Mouse (Mus musculus): ENCODE data around the gene Pdcl2. TPM values are rescaled to one million over a fixed set of nuclear protein-coding genes. Genes with fewer than 3 reads are reported as not detected.

Pdcl2 gene
- total RNA-seq (2021) = not detected

GRCm38 (mm10) chr5:76330953-76331352 lies at the start of gene Pdcl2:
Gene Pdcl2 (minus strand): TSS chr5:76331156.
- no peak for DNase-seq

- DNase-seq = no peak
Measured at GRCm38 (mm10) chr5:76379216-76379615, 48.3 kb upstream of the Pdcl2 start.

- DNase-seq = no peak
Measured at GRCm38 (mm10) chr5:76369215-76369840, 38.4 kb upstream of the Pdcl2 start.

DNA sequence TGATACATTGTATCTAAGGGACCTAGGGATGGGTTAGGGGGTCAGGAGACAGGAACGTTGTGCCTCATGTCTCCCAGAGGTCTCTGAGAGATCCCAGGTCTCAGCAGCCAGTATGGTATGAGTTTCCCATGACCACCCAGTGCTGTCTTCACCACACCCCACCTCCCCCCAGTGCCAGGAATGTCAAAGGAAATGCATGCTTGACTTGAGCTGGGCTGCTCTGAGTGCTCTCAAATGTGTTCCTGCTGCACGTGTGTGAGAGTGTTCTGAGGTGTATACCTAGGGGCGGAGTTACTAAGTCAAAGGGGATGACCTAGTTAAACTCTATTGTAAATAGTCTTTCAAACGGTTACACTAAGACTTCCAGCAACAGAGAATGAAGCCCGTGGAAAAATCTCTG lies 34.5 kb upstream of the Pdcl2 start:
- no peak for DNase-seq

GRCm38 (mm10) chr5:76363453-76364104 lies 32.6 kb upstream of the Pdcl2 start, which contains the start of gene Nmu:
Gene Nmu (minus strand): TSS chr5:76363788.
- DNase-seq = peak; percentile 7

GRCm38 (mm10) chr5:76360786-76361185 lies 29.8 kb upstream of the Pdcl2 start:
- DNase-seq = no peak

DNA sequence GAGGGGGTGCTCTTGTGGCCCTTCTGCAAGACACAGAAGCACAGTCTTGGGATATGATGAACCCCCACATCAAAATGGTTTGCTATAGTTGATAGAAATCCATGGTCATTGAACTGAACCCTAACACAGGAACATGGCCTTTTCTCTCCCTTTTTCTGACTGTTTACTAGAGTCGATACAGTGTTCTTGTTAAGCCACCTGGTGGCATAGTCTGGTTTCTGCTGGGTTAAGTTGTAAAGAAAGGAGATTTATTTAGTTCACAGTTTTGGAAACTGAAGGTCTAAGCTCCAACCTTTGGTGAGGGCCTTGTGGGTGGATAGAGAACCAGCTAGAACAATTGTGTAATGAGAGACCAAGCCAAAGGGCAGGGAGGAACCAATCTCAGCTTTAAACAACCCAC lies 29.1 kb upstream of the Pdcl2 start:
- DNase-seq = no peak

GRCm38 (mm10) chr5:76351953-76352611 lies 21.1 kb upstream of the Pdcl2 start:
- no peak for DNase-seq

DNA sequence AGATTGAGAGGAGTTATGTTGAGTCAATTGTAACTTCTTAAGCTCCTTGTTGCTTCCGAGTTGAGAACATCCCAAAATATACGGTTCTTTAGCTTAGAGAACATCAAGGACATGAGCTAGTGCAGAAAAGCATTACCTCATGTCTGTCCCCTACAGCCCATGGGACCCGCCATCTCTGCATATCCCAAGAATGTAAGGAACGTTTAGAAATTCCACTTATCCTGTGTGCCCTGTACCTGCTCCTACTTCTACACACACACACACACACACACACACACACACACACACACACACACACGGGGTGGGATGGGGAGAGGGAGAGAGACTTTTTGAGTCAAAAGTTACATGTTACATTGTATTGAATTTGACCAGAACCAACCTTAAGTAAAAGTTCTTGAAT lies 20.6 kb upstream of the Pdcl2 start:
- no peak for DNase-seq

DNA sequence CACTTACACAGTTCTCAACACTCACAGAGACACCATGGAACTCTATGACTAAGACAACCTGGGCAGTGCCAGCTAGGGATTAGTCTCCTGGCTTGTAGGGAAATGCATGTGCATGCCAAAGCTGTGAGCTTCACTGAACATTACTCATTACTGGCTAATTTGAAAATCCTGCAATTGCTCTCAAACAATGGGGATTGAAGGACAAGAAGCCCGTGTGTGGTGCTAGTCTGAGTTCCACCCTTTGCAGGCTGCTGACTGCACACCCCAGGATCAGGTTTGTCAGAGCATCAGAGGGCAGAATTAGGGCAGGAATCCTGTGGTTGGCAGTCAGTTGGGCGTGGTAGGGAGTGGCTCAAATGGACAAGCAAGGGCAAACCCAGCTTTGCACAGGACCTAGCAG lies 15.2 kb upstream of the Pdcl2 start:
- DNase-seq = no peak

DNA sequence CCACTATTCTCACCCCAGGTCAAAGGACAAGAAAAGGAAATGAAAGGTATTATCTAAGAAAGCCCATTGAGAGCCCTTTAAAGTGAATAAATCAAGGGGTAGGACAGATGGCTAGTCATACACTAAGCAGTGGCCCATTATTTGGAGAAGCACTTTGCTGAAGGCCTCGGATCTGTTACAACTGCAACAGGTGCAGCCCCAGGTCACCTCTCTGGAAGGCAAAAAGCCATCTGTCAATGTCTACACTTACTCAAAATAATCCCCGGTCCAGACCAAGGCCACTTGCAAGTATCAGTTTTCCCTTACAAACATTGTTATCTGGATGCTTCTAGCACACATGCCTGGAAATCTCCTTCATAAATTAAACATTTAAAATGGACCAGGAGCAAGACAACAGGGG lies 10.0 kb upstream of the Pdcl2 start:
- no peak for DNase-seq

DNA sequence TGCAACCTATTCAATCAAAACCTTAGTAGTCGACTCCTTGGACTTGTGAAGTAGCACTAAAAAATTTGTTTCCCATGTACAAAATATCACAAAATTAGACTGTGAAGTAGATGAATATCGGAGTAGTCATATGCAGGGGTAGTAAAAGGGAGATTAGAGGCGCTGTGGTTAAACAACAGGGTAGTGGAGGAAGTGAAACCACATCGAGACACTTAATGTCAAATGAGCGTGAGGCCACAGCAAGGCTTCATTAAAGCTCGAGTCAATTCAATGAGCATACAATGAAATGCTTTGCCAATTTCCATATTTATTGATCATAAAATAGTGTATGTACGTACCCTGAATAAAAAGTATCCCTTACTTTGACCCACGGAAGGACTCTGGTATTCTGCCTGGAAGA lies 6.1 kb upstream of the Pdcl2 start:
- DNase-seq = no peak

GRCm38 (mm10) chr5:76333833-76334232 lies 2.9 kb upstream of the Pdcl2 start:
- no peak for DNase-seq

- DNase-seq = no peak
Measured at GRCm38 (mm10) chr5:76327296-76327695, 3.7 kb downstream of the Pdcl2 start.

- DNase-seq = no peak
Measured at GRCm38 (mm10) chr5:76325113-76325512, 5.8 kb downstream of the Pdcl2 start.

- DNase-seq = no peak
Measured at GRCm38 (mm10) chr5:76321249-76322196, 9.4 kb downstream of the Pdcl2 start.

DNA sequence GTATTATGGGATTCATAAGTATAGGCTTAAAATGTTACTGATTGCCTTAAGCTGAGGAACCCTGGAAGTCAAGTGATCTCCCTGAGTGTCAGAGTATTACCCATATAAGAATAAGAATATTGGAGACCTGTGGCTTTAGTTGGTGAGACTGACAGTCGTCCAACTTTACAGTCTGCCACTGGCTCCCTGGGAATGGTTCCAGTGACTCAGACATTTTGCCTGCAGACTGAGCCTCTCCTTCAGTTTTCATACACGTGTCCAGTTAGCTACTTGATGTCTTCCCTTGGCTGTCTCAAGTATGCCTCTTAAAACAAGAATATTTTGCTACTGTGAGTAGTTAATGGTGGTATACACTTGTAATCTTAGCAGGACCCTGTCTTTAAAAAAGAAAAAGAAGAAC lies 22.8 kb downstream of the Pdcl2 start:
- no peak for DNase-seq

DNA sequence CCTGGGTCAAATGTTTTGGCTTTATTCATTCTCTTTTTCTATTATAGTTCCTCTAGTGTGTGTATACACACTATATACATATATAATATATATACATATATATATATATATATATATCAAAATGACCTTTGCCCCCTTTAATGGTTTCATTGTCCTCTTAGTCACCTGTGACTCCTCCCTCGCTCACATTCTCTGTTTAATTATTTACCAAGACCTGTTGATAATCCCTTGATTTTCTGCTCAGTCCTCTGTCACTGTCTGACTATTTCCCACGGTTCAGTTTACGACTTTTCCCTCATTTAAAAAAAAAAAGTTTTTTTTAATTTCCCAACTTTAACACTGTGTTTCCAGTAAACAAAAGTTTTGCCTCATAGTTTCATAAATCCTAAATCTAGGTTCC lies 24.7 kb downstream of the Pdcl2 start:
- no peak for DNase-seq

DNA sequence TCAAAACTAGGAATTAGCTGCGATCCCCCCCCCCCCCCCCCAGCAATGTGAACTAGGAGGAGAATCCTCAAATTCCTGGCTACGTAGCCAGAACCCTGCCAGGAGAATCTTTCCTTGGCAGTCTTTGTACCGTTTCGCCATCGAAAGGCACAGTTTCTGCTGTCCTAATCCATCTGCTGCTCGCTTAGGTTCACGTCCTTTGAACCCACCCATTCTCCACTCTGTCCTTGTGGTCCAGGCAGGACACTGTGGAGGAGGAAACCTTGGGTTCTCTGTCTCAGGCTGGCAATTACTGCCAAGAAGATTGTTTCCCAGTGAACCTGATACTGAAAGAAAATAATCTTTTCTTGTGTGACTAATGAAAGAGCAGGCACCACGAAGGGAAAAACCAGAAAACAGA lies 25.3 kb downstream of the Pdcl2 start:
- peak; percentile 21 for DNase-seq

DNA sequence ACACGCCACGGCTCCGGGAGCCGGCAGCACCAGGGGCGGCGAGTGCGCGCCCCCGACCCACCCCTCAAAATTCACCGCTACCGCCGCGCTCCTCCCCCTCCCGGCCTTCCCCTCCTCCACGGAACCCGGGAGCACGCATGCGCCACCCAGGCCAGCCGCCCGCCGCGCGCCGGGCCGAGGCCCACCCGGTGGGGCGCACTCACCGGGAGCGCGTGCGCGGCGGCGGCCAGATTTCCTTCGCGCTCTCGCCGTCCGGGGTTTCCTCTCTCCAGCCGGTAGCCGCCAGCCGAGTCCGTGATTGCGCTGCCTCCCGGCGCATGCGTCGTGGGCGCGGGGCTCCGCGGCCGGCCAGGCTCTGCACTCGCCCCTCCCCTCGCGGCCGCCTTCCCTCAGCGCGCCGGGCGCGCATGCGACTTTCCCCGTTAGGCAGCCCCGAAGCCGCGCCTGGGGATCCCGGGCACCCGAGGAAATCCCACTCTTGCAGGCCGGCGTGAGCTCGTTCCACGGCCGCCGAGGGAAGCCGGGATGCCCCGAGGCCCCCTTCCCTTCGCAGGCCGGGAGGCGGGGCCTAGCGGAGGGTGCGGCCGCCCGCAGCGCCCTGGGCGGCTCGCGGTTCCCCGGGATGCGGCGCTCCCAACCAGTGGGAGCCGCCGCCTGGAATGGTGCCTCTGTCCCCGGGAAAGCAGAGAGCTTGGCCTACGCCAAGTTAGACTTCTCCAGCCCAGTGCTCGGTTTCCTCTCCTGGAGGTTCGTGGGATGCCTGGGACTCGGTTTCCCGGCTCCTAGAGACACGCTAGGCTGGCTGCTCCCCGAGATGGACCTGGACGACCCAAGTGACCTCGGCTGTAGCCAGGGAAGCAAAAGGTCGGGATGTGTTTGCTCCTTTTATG lies 26.3 kb downstream of the Pdcl2 start, which contains the start of gene Clock:
TSS of gene Clock (minus strand) at position 341 of the 890 bp plus-strand sequence.
- DNase-seq = peak; percentile 92

DNA sequence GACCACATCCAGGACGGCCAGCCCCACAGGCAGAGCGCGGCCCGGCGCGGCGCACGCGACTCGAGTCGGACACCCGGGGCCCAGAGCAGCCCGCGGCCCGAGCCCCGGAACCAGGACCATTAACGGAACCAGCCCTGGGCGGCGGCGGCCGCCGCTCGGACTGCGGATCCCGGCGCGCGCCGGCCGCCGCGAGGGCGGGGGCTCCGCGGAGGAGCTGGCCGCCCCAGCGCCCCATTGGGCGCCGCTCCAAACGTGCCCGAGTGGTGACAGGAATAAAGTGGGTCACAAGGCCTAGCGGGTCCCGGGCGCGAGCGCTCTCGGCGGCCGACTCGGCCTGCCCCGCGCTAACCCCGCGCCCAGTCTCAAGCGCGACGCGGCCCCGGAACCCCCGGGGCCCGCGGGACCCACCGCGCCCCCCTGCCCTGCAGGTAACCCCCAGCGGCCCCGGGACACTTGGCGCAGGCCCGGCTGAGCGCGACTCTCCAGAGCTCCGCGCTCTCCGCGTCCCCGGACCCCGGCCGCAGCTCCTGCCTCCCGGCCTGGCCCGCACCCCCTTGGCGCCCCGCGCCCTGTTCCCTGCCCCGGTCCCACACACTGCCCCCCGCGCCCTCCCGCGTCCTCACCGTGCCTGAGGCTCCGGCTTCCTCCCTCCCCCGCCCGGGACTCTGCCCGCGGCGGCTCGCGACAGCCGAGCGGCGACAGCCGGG lies 27.1 kb downstream of the Pdcl2 start:
- peak; percentile 93 for DNase-seq
